Mouse (Mus musculus): ENCODE data around the gene Sync. TPM values are rescaled to one million over a fixed set of nuclear protein-coding genes. Genes with fewer than 3 reads are reported as not detected.

Sync gene
- total and polyA plus RNA-seq, 3 experiments, result 0.31 to 0.43 TPM; not detected in 1

- H3K36me3 ChIP-seq (ENCODE audit: control insufficient read depth in 1 of 2, insufficient read depth in 2 of 2, low read length in 2 of 2), result peaks cover 0 to 25% of the 10 kb centered on the region in 2 experiments; a peak in 2 of 4 replicates
- TF ChIP-seq MAZ (IDR thresholded peaks at IDR 0.05; ENCODE audit: low read depth, low read length) (no peak), GABPA (IDR thresholded peaks at IDR 0.05; ENCODE audit: low read depth, low read length) (no peak), MYB (IDR thresholded peaks at IDR 0.05; ENCODE audit: low read depth, low read length) (no peak), ZMIZ1 (IDR thresholded peaks at IDR 0.05; ENCODE audit: low read depth, low read length) (no peak)
- H3K27me3 ChIP-seq (ENCODE audit: control insufficient read depth in 1 of 2, insufficient read depth in 2 of 2, low read length in 2 of 2), result no peaks in the 10 kb centered on the region
- no peaks in the 10 kb centered on the region for H3K79me2 ChIP-seq (ENCODE audit: control insufficient read depth, insufficient read depth, low read length, poor library complexity)
- no peaks in the 10 kb centered on the region for H3K9me3 ChIP-seq (replicated peaks; ENCODE audit: insufficient read depth, low read length)
- H3K4me1 ChIP-seq (ENCODE audit: control insufficient read depth in 1 of 2, insufficient read depth in 2 of 2, low read length in 2 of 2), result peaks cover 16 to 28% of the 10 kb centered on the region in 2 experiments
- H3K27ac ChIP-seq (ENCODE audit: control insufficient read depth, low read depth, low read length), result no peak overlapping the region
- DNase-seq (ENCODE audit: low read depth, low spot score), result no peak
- no peak overlapping the region for H3K9ac ChIP-seq (ENCODE audit: control insufficient read depth, low read depth, low read length, poor library complexity, severe bottlenecking)
- no peak overlapping the region for H3K4me3 ChIP-seq (ENCODE audit: control insufficient read depth in 1 of 2, insufficient read depth in 1 of 2, low read depth in 2 of 2, low read length in 2 of 2)
Observed at GRCm38 (mm10) chr4:129237843-129238441, 49.5 kb upstream of the Sync start.

DNA sequence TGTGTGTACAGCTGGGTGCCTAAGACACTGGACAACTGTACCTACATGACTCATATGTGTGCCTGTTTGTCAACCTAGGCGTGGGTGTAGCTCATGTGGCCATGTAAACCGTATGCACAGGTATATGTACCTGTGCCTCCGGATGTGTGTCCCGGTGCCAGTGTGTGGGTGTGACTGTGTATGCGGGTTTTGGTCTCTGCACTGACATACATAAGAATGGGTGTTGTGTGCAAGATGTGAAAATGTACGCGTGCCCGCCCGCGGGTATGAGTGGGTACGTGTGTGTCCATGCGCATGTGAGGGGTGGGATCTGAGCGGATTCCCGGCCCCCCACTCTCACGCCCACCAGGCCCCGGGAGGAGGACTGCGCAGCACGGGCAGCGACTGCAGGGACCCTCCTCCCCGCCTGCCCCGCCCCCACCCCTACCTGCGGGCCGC is 48.8 kb upstream of the Sync start:
- TF ChIP-seq CHD1 (IDR thresholded peaks at IDR 0.05; ENCODE audit: low read depth, low read length) (no peak), TAL1 (IDR thresholded peaks at IDR 0.05; ENCODE audit: low read length) (no peak), MAZ (IDR thresholded peaks at IDR 0.05; ENCODE audit: low read depth, low read length) (no peak), MEF2A (IDR thresholded peaks at IDR 0.05; ENCODE audit: extremely low read depth, insufficient replicate concordance, low read depth, low read length, poor library complexity, severe bottlenecking) (no peak), NELFE (IDR thresholded peaks at IDR 0.05; ENCODE audit: low read depth, low read length) (no peak), RCOR1 (IDR thresholded peaks at IDR 0.05; ENCODE audit: low read depth, low read length) (no peak), ZMIZ1 (IDR thresholded peaks at IDR 0.05; ENCODE audit: low read depth, low read length) (no peak), RAD21 (IDR thresholded peaks at IDR 0.05; ENCODE audit: low read depth, low read length) (no peak), POLR2A (IDR thresholded peaks at IDR 0.05; ENCODE audit: control insufficient read depth in 1 of 2, insufficient read depth in 1 of 2, low read depth in 1 of 2, low read length in 2 of 2, poor library complexity in 1 of 2) (no peak), KAT2A (conservative IDR thresholded peaks at IDR 0.05; ENCODE audit: low read depth, low read length) (no peak), USF1 (IDR thresholded peaks at IDR 0.05; ENCODE audit: low read depth, low read length) (no peak), BHLHE40 (IDR thresholded peaks at IDR 0.05; ENCODE audit: borderline replicate concordance, low read depth, low read length) (no peak), HCFC1 (IDR thresholded peaks at IDR 0.05; ENCODE audit: low read depth, low read length) (no peak)
- Histone ChIP-seq H3K9ac (ENCODE audit: control insufficient read depth, low read depth, low read length, poor library complexity, severe bottlenecking) (peak overlapping the region; percentile 40; the same call in 1 of the 2 replicates), H3K27ac (ENCODE audit: control insufficient read depth, low read depth, low read length) (no peak overlapping the region), H3K9me3 (replicated peaks; ENCODE audit: insufficient read depth, low read length) (no peaks in the 10 kb centered on the region), H3K4me1 (ENCODE audit: control insufficient read depth in 1 of 2, insufficient read depth in 2 of 2, low read length in 2 of 2) (peaks cover 16 to 28% of the 10 kb centered on the region in 2 experiments), H3K79me2 (ENCODE audit: control insufficient read depth, insufficient read depth, low read length, poor library complexity) (no peaks in the 10 kb centered on the region), H3K27me3 (ENCODE audit: control insufficient read depth in 1 of 2, insufficient read depth in 2 of 2, low read length in 2 of 2) (no peaks in the 10 kb centered on the region), H3K4me3 (ENCODE audit: control insufficient read depth in 1 of 2, insufficient read depth in 1 of 2, low read depth in 2 of 2, low read length in 2 of 2) (peak overlapping the region; percentile 25 to 49; a peak in 1 of 4 replicates), H3K36me3 (ENCODE audit: control insufficient read depth in 1 of 2, insufficient read depth in 2 of 2, low read length in 2 of 2) (peaks cover 0 to 25% of the 10 kb centered on the region in 2 experiments; a peak in 2 of 4 replicates)
- no peak for DNase-seq (ENCODE audit: low read depth, low spot score)

Data from MEL (cell line).